Comparison of ENCODE assay signal across 12 mouse cellular contexts in genomic region chr5:113648647-113649211, GRCm38 (mm10). TPM values are rescaled to one million over a fixed set of nuclear protein-coding genes. Genes with fewer than 3 reads are reported as not detected.
DNase-seq lines count a peak whose midpoint lies in the region; ATAC-seq and TF ChIP-seq lines count a peak whose summit lies in the region.
"Had no signal": no experiment of that assay in that cellular context is flagged by ENCODE, and none has a peak within 500 bp of the region (broad histone marks: within the 10 kb centered on the region; RNA-seq: fewer than 3 reads in every experiment).

No protein-coding gene starts in this region.

- no peak overlapping the region for H3K4me3 ChIP-seq in kidney, postnatal 0 days (replicated peaks; ENCODE audit: low read depth, low read length)
- peak overlapping the region; percentile 5; the same call in 1 of the 2 replicates for H3K4me3 ChIP-seq in bone marrow macrophage, adult 2 months (ENCODE audit: insufficient read depth, low read length)
- H3K4me3 ChIP-seq: neural tube, embryonic 15.5 days had no signal

- ATAC-seq in kidney, postnatal 0 days (replicated peaks; ENCODE audit: low FRiP score, low read depth): no peak
- peak; percentile 56 for ATAC-seq in megakaryocyte, adult 5-6 weeks (ENCODE audit: poor library complexity, severe bottlenecking)
- no peak for ATAC-seq in inflammation-experienced regulatory T-cells, adult 6 months

- H3K9me3 ChIP-seq in kidney, postnatal 0 days (replicated peaks; ENCODE audit: low read length): no peaks in the 10 kb centered on the region
- H3K9me3 ChIP-seq: neural tube, embryonic 15.5 days had no signal

- 73% methylated on average over 5 of the region's 5 CpGs for WGBS in kidney, postnatal 0 days

- H3K4me1 ChIP-seq in kidney, postnatal 0 days (replicated peaks; ENCODE audit: insufficient read depth, low read length): peaks cover 8% of the 10 kb centered on the region
- H3K4me1 ChIP-seq in bone marrow macrophage, adult 2 months (ENCODE audit: control insufficient read depth, insufficient read depth, low read length): peaks cover 62% of the 10 kb centered on the region

- H3K27ac ChIP-seq in kidney, postnatal 0 days: no peak overlapping the region
- peak overlapping the region; percentile 91 for H3K27ac ChIP-seq in bone marrow macrophage, adult 2 months (ENCODE audit: insufficient read depth, low read depth, low read length)
- H3K27ac ChIP-seq: hindbrain, embryonic 14.5 days; neural tube, embryonic 15.5 days had no signal

- DNase-seq in heart, adult 11 months: peak; percentile 96
- no peak for DNase-seq in heart, adult 9 months (ENCODE audit: low spot score in 2 of 2)
- no peak for DNase-seq in kidney, postnatal 0 days (ENCODE audit: low spot score)
- no peak for DNase-seq in kidney, postnatal 14 days
- DNase-seq in spleen, postnatal 14 days (ENCODE audit: low spot score in 2 of 2): no peak

- H3K36me3 ChIP-seq in kidney, postnatal 0 days (ENCODE audit: insufficient read depth, low read length): no peaks in the 10 kb centered on the region
- H3K36me3 ChIP-seq: neural tube, embryonic 15.5 days had no signal

- H3K4me2 ChIP-seq in kidney, postnatal 0 days (ENCODE audit: low read length): peak overlapping the region; percentile 36
- H3K4me2 ChIP-seq: hindbrain, embryonic 14.5 days; midbrain, embryonic 11.5 days had no signal

- no peak overlapping the region for H3K9ac ChIP-seq in kidney, postnatal 0 days (ENCODE audit: low read depth, low read length)
- H3K9ac ChIP-seq: hindbrain, embryonic 14.5 days; neural tube, embryonic 15.5 days had no signal

- TF ChIP-seq POLR2A in bone marrow macrophage, adult 2 months (IDR thresholded peaks at IDR 0.05; ENCODE audit: borderline replicate concordance, low read depth, low read length): 0 out of 2 replicates have a peak, but pooled peaks have one; percentile 56

- TF ChIP-seq CTCF in kidney, postnatal 0 days (IDR thresholded peaks at IDR 0.05; ENCODE audit: low read depth): no peak
- no peak for TF ChIP-seq CTCF in bone marrow macrophage, adult 2 months (IDR thresholded peaks at IDR 0.05; ENCODE audit: low read depth, low read length)

- H3K27me3 ChIP-seq in kidney, postnatal 0 days (ENCODE audit: insufficient read depth, low read length): no peaks in the 10 kb centered on the region

RNA-seq across cellular contexts. Expression of gene Cmklr1, which starts 1.5 kb away (rescaled TPM):
- polyA plus RNA-seq in kidney, postnatal 0 days (2015; fragmentation: Nextera tagmentation; extraction: Ambion mirVana): 7.5 and 8.3 TPM in 2 replicates
- 45.7 and 58.6 TPM in 2 replicates for polyA plus RNA-seq in bone marrow macrophage, adult 2 months (2012; ENCODE audit: insufficient read depth, insufficient read length, missing spikeins)
- total RNA-seq in megakaryocyte, adult 5-6 weeks (2015): 1.9 and 2.1 TPM in 2 replicates
- 0.41 and 2.2 TPM in 2 replicates for total RNA-seq in megakaryocyte, adult 5-6 weeks (2017)
- under 1 TPM in 1 of 3 experiments, not detected in 2; 0.24 TPM for polyA plus RNA-seq in inflammation-experienced regulatory T-cells, adult 6 months (2017; shearing (Covaris generic))
- total RNA-seq: MEL had no signal
